Mouse (Mus musculus) liver, embryonic 18 days (tissue): Measurements from ENCODE around the gene Gm6592. TPM values are rescaled to one million over a fixed set of nuclear protein-coding genes. Genes with fewer than 3 reads are reported as not detected.

Experiments used
- polyA plus RNA-seq: library from polyadenylated mRNA; depleted of rRNA; stranded (reverse); fragments of >200 nt; gene quantifications from 2 replicates; pipeline ENCODE4 v1.2.3, GENCODE M21; 2012; rRNA removed

The Gm6592 gene
- not detected in 2 replicates for polyA plus RNA-seq

GRCm38 (mm10) chrX:8843694-8844093 lies at the start of gene Gm6592:
Gene Gm6592 (plus strand): TSS chrX:8843994.

GRCm38 (mm10) chrX:8803391-8803790 lies 40.4 kb upstream of the Gm6592 start, which contains the start of gene Ssxb5:
Gene Ssxb5 (plus strand): TSS chrX:8803691.

GRCm38 (mm10) chrX:8873953-8874352 lies 30.2 kb downstream of the Gm6592 start, which contains the start of gene Gm5751:
Gene Gm5751 (plus strand): TSS chrX:8874253.

GRCm38 (mm10) chrX:8892343-8893155 lies 48.8 kb downstream of the Gm6592 start, which contains the start of gene B630019K06Rik:
Gene B630019K06Rik (plus strand): TSS chrX:8892382.

Other genes starting within 250 kb of the Gm6592 start
- not detected in 2 replicates for gene Ssxb8, start 153.2 kb upstream of the Gm6592 start, polyA plus RNA-seq
- not detected in 2 replicates for gene Ssx9, start 95.6 kb upstream of the Gm6592 start, polyA plus RNA-seq
- gene Ssxb5, start 40.3 kb upstream of the Gm6592 start, polyA plus RNA-seq = not detected in 2 replicates
- gene Gm5751, start 30.3 kb downstream of the Gm6592 start, polyA plus RNA-seq = not detected in 2 replicates
- 0.20 and 0.24 TPM in 2 replicates for gene B630019K06Rik, start 48.4 kb downstream of the Gm6592 start, polyA plus RNA-seq
- not detected in 2 replicates for gene Fthl17b, start 119.0 kb downstream of the Gm6592 start, polyA plus RNA-seq
- gene Fthl17c, start 132.6 kb downstream of the Gm6592 start, polyA plus RNA-seq = not detected in 2 replicates
- gene Fthl17d, start 142.8 kb downstream of the Gm6592 start, polyA plus RNA-seq = not detected in 2 replicates
- not detected in 2 replicates for gene Fthl17e, start 189.5 kb downstream of the Gm6592 start, polyA plus RNA-seq
- not detected in 2 replicates for gene Fthl17f, start 219.0 kb downstream of the Gm6592 start, polyA plus RNA-seq